Comparison of ENCODE assay signal across 8 mouse cellular contexts in the genomic region with DNA sequence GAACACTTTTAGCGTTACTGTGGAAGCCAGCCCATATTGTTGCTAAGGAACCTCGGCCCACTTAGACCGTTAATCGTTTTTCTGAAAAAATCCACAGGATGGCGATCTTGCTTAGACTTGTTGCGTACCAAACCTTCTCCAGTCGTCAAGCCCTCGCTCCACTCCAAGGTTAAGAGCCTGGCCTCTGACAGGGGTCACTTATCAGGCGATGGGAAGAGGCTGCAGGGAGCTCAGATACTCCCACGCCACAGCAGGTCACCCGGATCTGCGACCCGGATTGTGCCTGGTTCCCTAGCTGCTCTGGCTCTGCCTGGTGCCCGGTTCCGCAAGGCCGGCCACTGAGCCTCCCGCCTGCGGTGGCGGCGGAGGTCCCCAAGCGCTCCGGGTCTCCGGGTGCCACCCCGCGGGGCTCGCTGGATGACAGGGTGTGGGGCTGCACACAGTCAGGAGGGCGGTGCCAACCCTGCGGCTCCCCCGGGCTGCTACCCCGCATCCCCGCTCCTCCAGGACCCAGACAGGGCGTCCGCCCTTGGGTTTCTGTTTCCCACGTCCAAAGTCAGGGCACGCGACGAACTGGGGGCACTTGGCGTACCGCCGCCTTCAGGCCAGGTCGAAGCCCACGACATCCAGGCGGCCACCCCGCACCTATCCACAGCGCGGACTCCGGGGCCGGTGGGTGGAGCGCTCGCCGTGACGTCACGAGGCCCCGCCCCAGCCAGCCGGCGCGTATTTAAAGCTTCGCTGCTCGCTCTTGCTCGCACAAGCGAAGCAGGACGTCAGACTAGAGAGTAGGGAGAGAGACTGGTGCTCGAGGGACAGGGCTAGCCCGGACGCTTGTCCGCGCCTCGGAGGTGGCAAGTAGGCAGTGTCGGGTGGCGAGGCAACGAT. TPM values are rescaled to one million over a fixed set of nuclear protein-coding genes. Genes with fewer than 3 reads are reported as not detected.
DNase-seq lines count a peak whose midpoint lies in the region; ATAC-seq and TF ChIP-seq lines count a peak whose summit lies in the region.

A gene (plus strand): TSS at position 756 of the 888 bp plus-strand sequence.

- TF ChIP-seq CTCF in liver, postnatal 0 days (IDR thresholded peaks at IDR 0.05; ENCODE audit: low read depth) = peak; percentile 74

- peaks cover 20% of the 10 kb centered on the region for H3K36me3 ChIP-seq in forebrain, embryonic 15.5 days
- peaks cover 18% of the 10 kb centered on the region for H3K36me3 ChIP-seq in liver, postnatal 0 days (replicated peaks; ENCODE audit: insufficient read depth, low read length)
- H3K36me3 ChIP-seq in neural tube, embryonic 13.5 days = peaks cover 21% of the 10 kb centered on the region

- H3K27me3 ChIP-seq in forebrain, embryonic 15.5 days = no peaks in the 10 kb centered on the region
- H3K27me3 ChIP-seq in liver, postnatal 0 days (ENCODE audit: insufficient read depth, low read length) = peaks cover 8% of the 10 kb centered on the region; the same call in 1 of the 2 replicates
- no peaks in the 10 kb centered on the region for H3K27me3 ChIP-seq in neural tube, embryonic 13.5 days

- no peaks in the 10 kb centered on the region for H3K9me3 ChIP-seq in forebrain, embryonic 15.5 days
- H3K9me3 ChIP-seq in liver, postnatal 0 days (ENCODE audit: low read length) = no peaks in the 10 kb centered on the region
- H3K9me3 ChIP-seq in neural tube, embryonic 13.5 days = peaks cover under 1% of the 10 kb centered on the region; the same call in 1 of the 2 replicates

- no peak for TF ChIP-seq EP300 in liver, postnatal 0 days (IDR thresholded peaks at IDR 0.05; ENCODE audit: low read depth)

- WGBS in forebrain, embryonic 15.5 days = under 1% methylated on average over 71 of the region's 71 CpGs
- under 1% methylated on average over 67 of the region's 71 CpGs for WGBS in liver, postnatal 0 days (ENCODE audit: insufficient replicate concordance)
- under 1% methylated on average over 71 of the region's 71 CpGs for WGBS in neural tube, embryonic 13.5 days

- peak within 1 kb of the TSS; percentile 96 for H3K4me2 ChIP-seq in forebrain, embryonic 15.5 days (replicated peaks)
- H3K4me2 ChIP-seq in liver, postnatal 0 days (ENCODE audit: low read depth, low read length) = peak within 1 kb of the TSS; percentile 95
- H3K4me2 ChIP-seq in neural tube, embryonic 13.5 days = peak within 1 kb of the TSS; percentile 97

- peak within 1 kb of the TSS; percentile 65 for H3K4me3 ChIP-seq in forebrain, embryonic 15.5 days
- H3K4me3 ChIP-seq in liver, postnatal 0 days (ENCODE audit: low read depth, low read length) = peak within 1 kb of the TSS; percentile 78
- H3K4me3 ChIP-seq in neural tube, embryonic 13.5 days = peak within 1 kb of the TSS; percentile 79

- H3K9ac ChIP-seq in forebrain, embryonic 15.5 days (replicated peaks) = peak within 1 kb of the TSS; percentile 81
- peak within 1 kb of the TSS; percentile 80 for H3K9ac ChIP-seq in liver, postnatal 0 days (replicated peaks)
- H3K9ac ChIP-seq in neural tube, embryonic 13.5 days = peak within 1 kb of the TSS; percentile 95

- intact Hi-C loops in heart, postnatal 25 days (cut with DNase I) = loop anchor here (2.0 to 5.0 kb wide), 4 partner anchors 142 to 472 kb away; no protein-coding TSS in a partner anchor

- H3K4me1 ChIP-seq in forebrain, embryonic 15.5 days = peaks cover 16% of the 10 kb centered on the region
- no peaks in the 10 kb centered on the region for H3K4me1 ChIP-seq in liver, postnatal 0 days (ENCODE audit: insufficient read depth)
- H3K4me1 ChIP-seq in neural tube, embryonic 13.5 days (replicated peaks) = peaks cover 20% of the 10 kb centered on the region

- peak; percentile 85 for DNase-seq in ES-CJ7 (ENCODE audit: low read depth, low spot score)
- peak; percentile 90 for DNase-seq in cerebellum, adult 11-12 months
- DNase-seq in heart, postnatal 25 days (ENCODE audit: low spot score) = peak; percentile 92
- DNase-seq in layer of hippocampus, adult 11-12 months (ENCODE audit: low spot score) = peak; percentile 93
- peak; percentile 93 for DNase-seq in liver, postnatal 0 days
- DNase-seq in telencephalon, adult 2 months (ENCODE audit: low read depth, low spot score) = peak; percentile 89

- ATAC-seq in forebrain, embryonic 15.5 days (replicated peaks) = peak; percentile 96
- ATAC-seq in liver, postnatal 0 days = peak; percentile 91
- ATAC-seq in neural tube, embryonic 13.5 days (ENCODE audit: low read depth) = peak; percentile 96

- peak within 1 kb of the TSS; percentile 84 for H3K27ac ChIP-seq in forebrain, embryonic 15.5 days (replicated peaks)
- peak within 1 kb of the TSS; percentile 90 for H3K27ac ChIP-seq in liver, postnatal 0 days (ENCODE audit: low read depth)
- H3K27ac ChIP-seq in neural tube, embryonic 13.5 days (replicated peaks) = peak within 1 kb of the TSS; percentile 90

RNA-seq across cellular contexts. Expression of the gene that starts here (rescaled TPM):
- polyA plus RNA-seq in forebrain, embryonic 15.5 days (2015; fragmentation: Nextera tagmentation; extraction: Ambion mirVana) = 177 and 183 TPM in 2 replicates
- total RNA-seq in heart, postnatal 25 days (2021) = 10 to 100 TPM; 29.5 to 32.4 TPM
- polyA plus RNA-seq in liver, postnatal 0 days (2015; fragmentation: Nextera tagmentation; extraction: Ambion mirVana) = 8.4 and 9.6 TPM in 2 replicates
- 116 TPM in 2 replicates for polyA plus RNA-seq in neural tube, embryonic 13.5 days (2015; fragmentation: Nextera tagmentation; extraction: Ambion mirVana)

Comparison
In these comparisons a context has a peak if more than half of its experiments do, and no peak if none do; other contexts are left out.
1. Peak in every context shown above with its lines: DNase-seq, ATAC-seq, H3K4me3 ChIP-seq and H3K27ac ChIP-seq.
2. RNA of the gene that starts here (polyA plus RNA-seq): 177 to 183 TPM in forebrain, embryonic 15.5 days and 116 TPM in neural tube, embryonic 13.5 days; 8.4 to 9.6 TPM in liver, postnatal 0 days; every median in the first group is over 10 times any median in the second.